Mouse (Mus musculus) frontal cortex, postnatal 14 days (tissue): ENCODE measurements around the gene Hs1bp3.

Experiments used
- DNase-seq, 2 experiments: peaks; one replicate each; pipeline ENCODE4 v3.0.0; 2022; ENCODE audit warnings: low spot score in 2 of 2

Hs1bp3 gene

GRCm38 (mm10) chr12:8313270-8313771, at the start of gene Hs1bp3:
Hs1bp3 (plus strand) TSS chr12:8313432.
- peak in 1 of 2 experiments; percentile 76 for DNase-seq

GRCm38 (mm10) chr12:8266311-8266710, 46.9 kb upstream of the Hs1bp3 start:
- no peak for DNase-seq

GRCm38 (mm10) chr12:8269627-8270026, 43.6 kb upstream of the Hs1bp3 start:
- DNase-seq = no peak

GRCm38 (mm10) chr12:8271405-8271804, 41.8 kb upstream of the Hs1bp3 start:
- DNase-seq = no peak

DNA sequence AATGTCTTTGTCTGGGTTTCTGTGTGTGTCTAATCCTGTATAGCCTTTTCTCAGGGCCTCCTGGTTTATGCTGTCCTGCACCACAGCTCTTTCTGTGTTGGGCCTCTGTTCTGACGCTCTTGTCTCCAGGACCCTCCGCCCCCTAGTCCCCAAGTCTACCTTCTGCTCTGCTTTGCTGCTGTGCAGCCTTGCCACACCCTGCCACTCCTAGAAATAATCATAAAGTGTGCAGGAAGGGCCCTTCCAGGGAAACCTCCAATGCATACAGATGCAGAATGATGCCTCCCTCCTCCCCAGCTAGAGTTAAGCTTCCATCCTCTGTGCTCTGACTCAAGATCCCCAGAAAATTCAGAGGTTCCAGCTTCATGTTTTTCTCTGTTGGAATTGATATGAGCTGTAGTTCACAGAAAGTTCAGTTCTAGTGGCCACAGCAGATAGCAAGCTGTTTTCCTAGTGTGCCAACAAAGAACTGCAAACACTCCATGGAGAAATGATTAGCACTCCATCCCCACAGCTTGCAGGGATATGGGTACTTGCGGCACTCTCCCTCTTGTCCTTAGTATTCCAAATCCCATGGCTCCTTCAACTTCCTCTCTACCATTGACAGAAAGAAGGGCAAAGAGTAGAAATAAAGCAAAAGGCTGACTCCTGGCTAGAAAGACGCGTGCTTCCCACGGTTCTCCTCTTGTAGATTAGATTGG, 39.6 kb upstream of the Hs1bp3 start:
- no peak for DNase-seq

GRCm38 (mm10) chr12:8275424-8275823, 37.8 kb upstream of the Hs1bp3 start:
- no peak for DNase-seq

DNA sequence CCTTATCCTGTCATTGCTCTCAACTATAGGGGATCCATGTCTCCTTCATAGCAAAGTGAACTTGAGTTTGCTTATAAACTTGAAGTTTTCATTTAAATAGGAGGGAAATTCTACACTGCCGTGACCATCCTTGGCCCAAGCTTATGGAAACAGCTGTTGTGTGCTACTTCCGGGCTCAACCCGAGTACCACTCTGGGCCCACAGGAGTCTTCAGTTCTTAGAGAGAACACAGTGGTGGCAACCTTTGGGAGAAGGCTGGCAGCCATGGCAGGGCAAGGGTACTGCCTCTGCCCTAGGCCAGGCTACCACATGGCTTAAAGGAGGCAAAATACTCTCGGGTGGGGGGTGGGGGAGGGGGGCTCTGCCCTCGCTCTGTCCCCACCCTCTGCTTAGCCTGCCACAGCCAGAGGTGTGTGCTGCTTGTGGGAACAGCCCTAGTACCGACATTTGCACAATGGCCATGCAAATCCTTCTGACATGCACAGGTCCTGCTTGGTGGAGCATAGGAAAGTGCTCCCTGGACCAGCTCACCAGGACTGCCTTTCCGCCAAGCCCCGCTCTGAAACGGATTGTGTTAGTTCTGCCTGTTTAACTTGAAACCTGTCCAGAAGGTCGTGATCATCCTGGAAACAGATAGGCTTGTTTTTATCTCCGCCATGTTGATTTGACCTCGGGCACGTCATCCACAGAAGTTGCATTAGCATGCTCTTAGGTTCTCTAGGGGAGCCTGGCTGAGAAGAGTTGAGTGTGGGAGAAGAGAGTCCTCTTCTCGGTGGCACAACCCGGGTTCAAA, 31.8 kb upstream of the Hs1bp3 start:
- no peak for DNase-seq

- DNase-seq = no peak
Observed at GRCm38 (mm10) chr12:8287970-8288369, 25.3 kb upstream of the Hs1bp3 start.

GRCm38 (mm10) chr12:8289099-8289498, 24.1 kb upstream of the Hs1bp3 start:
- DNase-seq = no peak

DNA sequence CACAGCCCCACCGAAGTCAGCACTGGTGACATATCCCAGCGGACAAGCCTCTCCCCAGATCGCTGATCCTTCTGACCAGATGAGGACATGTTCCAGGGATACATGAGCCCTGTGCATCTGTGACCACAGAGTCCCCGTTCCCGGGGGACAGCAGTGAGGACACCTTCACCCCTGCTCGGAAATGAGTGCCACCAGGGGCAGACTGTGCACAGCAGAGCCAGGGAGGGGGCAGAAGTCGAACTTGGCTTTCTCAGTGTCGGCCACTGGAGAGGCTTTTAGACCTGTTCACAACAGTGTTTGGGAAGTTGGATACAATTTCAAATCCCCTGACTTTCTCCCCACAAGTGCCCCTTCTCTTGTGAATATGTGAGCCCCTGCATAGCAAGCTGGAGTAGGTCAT, 23.7 kb upstream of the Hs1bp3 start:
- DNase-seq = no peak

GRCm38 (mm10) chr12:8291157-8291853, 21.9 kb upstream of the Hs1bp3 start:
- no peak for DNase-seq

DNA sequence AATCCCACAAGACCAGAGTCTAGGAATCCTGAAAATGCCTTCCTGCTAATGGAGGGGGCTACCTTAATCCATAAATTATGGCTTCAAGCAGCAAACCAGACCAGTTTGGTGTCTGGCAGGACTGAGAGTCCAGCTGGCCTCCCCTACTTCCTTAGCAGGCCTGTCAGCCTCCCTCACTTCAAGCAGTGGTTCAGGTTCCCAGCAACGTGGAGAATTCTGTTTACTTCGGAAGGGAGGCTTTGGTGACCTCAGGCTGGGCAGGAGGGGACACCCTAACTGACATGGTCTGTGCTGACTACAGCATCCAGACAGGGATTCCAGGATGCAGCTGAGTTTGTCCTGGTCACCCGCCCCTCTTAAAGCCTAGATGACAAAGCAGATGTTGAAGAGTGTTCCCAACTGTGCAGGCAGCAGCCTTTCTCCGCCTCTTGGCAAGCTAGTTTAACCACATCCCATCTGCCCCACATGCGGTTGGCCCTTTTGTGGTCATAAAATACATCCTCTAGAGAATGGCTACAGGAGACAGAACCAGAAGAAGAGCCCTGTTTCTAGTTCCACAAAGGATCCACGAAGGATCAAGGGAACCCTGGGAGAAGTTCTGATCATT, 17.8 kb upstream of the Hs1bp3 start:
- DNase-seq = no peak

- DNase-seq = no peak
Observed at GRCm38 (mm10) chr12:8296154-8296553, 17.1 kb upstream of the Hs1bp3 start.

- no peak for DNase-seq
Observed at GRCm38 (mm10) chr12:8297586-8298214, 15.5 kb upstream of the Hs1bp3 start.

GRCm38 (mm10) chr12:8298361-8299142, 14.7 kb upstream of the Hs1bp3 start:
- no peak for DNase-seq

DNA sequence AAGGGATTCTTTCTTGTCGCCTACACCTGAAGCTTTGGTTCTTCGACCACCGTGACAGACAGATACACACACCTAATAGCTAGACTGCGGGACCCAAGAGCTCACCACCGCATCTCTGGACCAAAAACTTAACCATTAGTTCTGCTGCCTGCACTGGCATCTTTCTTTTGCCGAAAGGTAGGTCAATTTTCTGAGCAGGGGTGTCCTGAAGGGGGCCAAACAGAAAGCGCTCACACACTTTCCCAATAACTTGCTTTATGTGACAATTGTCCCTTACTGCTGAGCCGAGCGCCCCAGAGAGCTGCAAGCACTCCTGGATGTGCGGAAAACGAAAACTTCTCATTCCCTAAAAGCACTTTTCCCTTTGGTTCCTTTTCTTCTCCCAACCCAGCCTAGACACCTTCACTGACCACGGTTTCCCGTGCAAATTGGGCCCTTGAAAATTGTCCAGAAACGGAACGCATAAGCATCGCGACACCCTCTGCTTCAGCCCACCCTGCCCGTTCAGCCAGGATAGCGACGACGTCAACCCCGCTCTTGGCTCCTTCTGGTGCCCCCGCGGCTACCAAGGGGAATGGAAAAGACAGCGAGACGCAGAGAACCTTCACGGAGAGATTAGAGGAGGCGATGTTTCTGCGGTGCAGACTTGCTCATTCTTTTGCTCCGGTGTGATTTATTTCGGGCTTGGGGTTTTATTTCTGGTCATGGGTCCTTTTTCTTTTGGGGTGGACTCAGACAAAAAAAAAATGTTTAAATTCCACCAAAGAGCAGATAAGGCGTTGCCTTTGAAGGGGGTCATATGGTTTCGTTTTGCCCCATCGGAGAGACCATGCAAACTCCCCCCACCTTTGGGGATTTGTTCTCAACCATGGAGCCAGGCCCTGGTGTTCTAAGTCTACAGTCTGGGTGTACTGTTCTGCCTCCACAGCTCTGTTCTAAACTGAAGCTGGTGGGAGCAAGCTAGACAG, 13.8 kb upstream of the Hs1bp3 start:
- no peak for DNase-seq

- DNase-seq = no peak
Observed at GRCm38 (mm10) chr12:8300111-8300480, 13.1 kb upstream of the Hs1bp3 start.

- DNase-seq = no peak
Observed at GRCm38 (mm10) chr12:8300521-8300920, 12.7 kb upstream of the Hs1bp3 start.

DNA sequence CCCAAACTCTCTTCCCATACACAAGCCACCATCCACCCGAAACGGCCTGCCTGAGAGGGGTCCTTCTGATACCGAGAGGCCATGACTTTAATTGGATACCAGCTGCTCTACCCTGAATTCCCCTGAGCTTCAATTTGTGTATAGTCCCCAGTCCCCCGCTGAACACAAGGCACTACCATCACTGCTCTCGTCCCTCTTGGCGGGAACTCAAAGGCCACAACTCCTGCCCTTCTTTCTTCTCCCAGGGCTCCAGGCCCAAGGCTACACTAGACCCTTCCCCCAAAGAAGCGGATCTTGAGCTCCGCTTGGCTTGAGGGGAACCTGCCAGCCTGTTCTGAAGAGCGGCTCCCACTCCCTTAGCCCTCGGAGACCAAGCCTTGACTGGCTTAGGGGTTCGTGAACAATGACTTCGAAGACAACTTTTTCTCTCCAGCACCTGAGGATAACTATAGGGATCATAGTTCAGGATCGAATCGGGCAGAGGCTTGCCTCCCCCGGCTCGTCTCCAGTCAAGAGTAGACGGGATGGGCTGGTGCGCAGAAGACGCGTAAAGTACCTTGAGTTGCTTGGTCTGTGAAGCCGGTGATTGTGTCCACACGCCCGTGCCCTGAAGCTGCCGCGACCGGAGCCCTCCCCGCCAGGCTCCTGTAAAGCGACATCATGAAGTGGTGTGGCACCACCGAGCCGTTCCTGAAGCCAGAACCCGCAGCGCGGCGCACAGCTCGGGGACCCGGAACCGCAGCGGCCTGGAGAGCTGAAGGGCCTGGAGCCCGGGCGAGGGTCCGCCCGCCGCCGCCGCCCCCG, 12.0 kb upstream of the Hs1bp3 start:
- no peak for DNase-seq
